Mouse (Mus musculus) A20 (cell line): Measurements from ENCODE around the gene Zfp652.
"Not testable (repeated sequence)": the region's sequence is repeated elsewhere in the genome, so short reads cannot be mapped to it uniquely, and the experiment has no call there.

Experiments used
- DNase-seq: peaks from one replicate; pipeline ENCODE4 v3.0.0-alpha.2; 2011; ENCODE audit warnings: low read depth, low spot score

The Zfp652 gene

DNA sequence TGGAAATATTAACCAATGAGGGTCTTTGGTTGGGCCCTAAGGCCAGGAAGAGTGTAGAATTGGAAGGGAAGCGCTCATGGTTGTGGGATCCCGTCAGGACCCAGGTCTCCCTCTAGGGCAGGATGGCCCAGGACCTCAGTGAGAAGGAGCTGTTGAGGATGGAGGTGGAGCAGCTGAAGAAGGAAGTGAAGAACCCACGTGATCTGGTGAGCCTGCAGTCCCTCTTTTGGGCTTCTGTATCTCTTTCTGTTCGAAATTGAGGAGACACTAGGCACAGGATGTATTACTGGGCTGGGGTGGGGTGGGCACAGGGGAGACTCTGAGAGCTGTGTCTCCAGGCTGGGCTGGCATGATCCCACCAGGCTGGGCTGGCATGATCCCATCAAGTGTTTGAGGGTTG, 132.5 kb downstream of the Zfp652 start:
- no peak for DNase-seq

- DNase-seq = no peak
Measured at GRCm38 (mm10) chr11:95850898-95851297, 138.4 kb downstream of the Zfp652 start.

DNA sequence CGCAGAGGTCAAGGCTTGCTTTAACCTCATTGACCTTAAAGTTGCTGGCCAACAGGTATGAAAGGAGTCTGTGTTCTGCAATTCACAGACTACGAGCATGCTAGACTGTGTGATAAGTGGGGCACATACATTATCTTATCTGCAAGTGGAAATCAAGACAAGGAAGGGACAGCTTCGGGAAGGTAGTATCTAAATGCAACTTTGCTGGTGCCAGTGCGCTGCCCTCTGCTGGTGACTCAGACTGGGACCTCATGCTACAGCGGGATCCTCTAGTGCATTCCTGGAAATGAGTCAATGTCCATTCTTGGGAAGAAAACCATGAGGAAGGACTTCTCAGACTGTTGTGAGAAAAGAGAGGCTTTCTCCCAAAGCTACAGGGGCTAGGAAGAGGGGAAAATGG, 141.2 kb downstream of the Zfp652 start:
- DNase-seq = peak; percentile 57

DNA sequence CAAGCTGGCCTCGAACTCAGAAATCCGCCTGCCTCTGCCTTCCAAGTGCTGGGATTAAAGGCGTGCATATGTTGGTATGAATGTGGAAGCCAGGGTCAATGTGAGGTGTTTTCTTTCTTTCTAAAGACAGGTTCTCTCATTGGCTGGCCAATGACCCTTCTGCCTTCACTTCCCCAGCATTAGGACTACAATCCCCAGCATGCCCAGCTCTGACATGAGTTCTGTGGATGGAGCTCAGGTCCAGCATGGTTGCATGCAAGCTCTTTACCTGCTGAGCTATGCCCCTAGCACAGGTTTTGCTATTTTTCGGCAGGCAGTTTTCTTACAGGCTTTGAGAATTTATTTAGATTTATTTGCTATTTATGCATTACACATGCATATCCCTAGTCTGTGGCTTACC, 144.8 kb downstream of the Zfp652 start:
- no peak for DNase-seq

GRCm38 (mm10) chr11:95857716-95858527, 145.4 kb downstream of the Zfp652 start:
- DNase-seq = no peak

- DNase-seq = peak; percentile 98
Measured at GRCm38 (mm10) chr11:95858528-95859467, 146.3 kb downstream of the Zfp652 start.

- peak; percentile 92 for DNase-seq
Measured at GRCm38 (mm10) chr11:95859468-95859855, 147.0 kb downstream of the Zfp652 start.

DNA sequence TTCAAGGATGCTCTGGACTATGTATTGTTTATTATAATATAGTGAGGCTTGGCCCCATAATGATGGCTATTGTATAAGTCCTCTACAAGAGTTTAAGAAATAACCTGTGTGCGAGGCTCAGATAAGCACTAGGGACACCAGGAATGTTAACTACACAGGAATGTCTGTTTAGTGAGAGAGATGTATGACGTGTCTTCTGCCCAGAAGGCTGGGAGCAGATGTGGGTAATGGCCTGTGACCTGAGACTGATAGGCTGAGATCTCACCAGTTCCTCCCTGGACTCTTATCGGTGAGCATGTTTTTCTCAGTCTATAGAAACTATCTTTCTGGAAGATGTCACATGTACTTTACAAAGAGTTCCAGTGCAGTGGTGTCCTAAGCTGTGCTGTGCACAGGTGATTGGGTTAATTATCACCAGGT, 147.6 kb downstream of the Zfp652 start:
- peak; percentile 51 for DNase-seq

- DNase-seq = no peak
Measured at GRCm38 (mm10) chr11:95861397-95861796, 148.9 kb downstream of the Zfp652 start.

- no peak for DNase-seq
Measured at GRCm38 (mm10) chr11:95869442-95869841, 157.0 kb downstream of the Zfp652 start.

- DNase-seq = peak; percentile 28
Measured at GRCm38 (mm10) chr11:95869918-95870470, 157.5 kb downstream of the Zfp652 start.

DNA sequence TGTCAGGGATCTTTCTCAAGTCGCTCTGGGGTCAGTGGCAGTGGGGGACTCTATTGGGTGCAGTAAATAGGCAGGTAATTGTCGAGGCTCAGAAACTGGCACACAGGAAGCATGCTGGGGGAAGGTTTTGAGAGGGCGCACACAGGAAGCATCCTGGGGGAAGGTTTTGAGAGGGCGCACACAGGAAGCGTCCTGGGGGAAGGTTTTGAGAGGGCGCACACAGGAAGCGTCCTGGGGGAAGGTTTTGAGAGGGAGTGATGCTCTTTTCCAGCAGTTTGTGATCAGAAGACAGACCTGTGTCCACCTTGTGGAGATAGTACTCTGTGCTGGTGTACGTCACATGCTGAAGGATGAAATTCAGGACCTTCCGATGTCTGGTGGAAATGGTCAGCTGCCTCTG, 163.3 kb downstream of the Zfp652 start:
- peak; percentile 17 for DNase-seq

- DNase-seq = peak; percentile 65
Measured at GRCm38 (mm10) chr11:95876296-95876695, 163.8 kb downstream of the Zfp652 start.

GRCm38 (mm10) chr11:95879861-95880260, 167.4 kb downstream of the Zfp652 start:
- DNase-seq = not testable (repeated sequence)
